Mouse (Mus musculus): ENCODE measurements around the gene Xdh.

Xdh gene

GRCm38 (mm10) chr17:73942268-73942962 is 7.6 kb downstream of the Xdh start:
- in situ Hi-C loops (cut with MboI, MseI): no loop called here

DNA sequence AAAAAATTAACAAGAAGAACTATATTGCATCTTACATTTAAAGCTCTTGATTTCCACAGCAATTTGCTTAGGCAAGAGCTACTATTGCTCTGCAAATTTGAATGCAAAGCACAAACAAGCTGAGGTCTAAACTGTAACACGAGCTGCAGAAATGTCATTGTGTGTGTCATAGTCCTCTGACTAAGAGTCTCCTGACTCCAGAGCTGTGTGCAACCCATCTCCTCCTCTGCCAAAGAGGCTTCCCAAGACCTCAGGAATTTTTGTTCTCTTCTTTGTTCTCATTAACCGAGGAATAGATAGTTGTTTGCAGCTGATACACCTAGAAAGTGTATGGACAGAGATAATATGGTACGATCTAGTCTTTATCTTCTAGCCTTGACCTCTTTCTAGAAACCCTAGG is 8.2 kb downstream of the Xdh start:
- in situ Hi-C loops (cut with MboI, MseI): no loop called here

- in situ Hi-C loops (cut with MboI, MseI): no loop called here
Observed at GRCm38 (mm10) chr17:73937073-73937472, 12.9 kb downstream of the Xdh start.

DNA sequence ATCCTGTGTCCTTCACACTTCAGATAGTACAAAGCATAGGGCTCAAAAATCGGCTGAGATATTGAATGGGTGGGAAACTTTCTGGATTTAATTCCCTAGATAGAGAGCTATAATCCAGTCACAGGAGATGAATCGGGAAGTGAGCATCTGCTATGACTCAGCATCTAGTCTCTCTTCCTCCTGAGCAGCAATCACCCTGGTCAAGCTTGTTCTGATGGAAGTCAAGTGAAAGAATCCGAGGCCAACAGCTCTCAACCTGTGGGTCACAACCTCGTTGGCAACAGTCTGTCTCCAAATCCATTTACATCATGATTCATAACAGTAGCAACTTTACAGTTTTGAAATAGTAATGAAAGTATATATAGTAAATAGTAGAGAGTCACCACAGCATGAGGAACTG is 14.8 kb downstream of the Xdh start:
- in situ Hi-C loops (cut with MboI, MseI): no loop called here

GRCm38 (mm10) chr17:73934281-73934680 is 15.7 kb downstream of the Xdh start:
- in situ Hi-C loops (cut with MboI, MseI): no loop called here

GRCm38 (mm10) chr17:73933616-73934015 is 16.4 kb downstream of the Xdh start:
- in situ Hi-C loops (cut with MboI, MseI): no loop called here

DNA sequence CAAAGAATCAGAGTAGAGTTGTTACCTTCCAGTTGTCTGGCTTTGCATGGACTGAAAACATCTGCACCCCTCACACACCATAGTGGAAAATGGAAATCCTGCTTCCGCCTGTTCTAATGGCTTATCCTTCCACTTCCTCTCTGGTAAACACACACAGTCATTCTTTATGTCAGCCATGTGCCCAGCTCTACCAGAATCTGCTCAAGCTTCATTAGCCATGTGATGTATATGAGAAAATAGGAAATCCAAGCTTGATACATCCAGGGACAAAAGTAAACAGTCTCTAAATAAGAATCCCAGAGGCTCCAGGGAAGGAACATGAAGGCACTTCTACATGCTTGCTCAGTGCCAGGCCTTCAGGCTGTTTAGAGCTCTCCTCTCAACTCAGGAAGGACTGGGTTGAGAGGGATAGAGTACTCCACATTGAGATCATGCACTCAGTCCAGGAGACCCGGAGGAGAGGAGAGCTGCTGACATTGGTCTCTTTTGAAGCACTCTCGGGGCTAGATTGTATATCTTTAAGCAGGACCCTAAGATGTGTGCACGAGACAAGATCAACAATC is 17.4 kb downstream of the Xdh start:
- in situ Hi-C loops (cut with MboI, MseI): no loop called here

GRCm38 (mm10) chr17:73919520-73919919 is 30.5 kb downstream of the Xdh start:
- in situ Hi-C loops (cut with MboI, MseI): loop anchor here (10.0 kb wide), 2 partner anchors 245 to 1875 kb away; no protein-coding TSS in a partner anchor

DNA sequence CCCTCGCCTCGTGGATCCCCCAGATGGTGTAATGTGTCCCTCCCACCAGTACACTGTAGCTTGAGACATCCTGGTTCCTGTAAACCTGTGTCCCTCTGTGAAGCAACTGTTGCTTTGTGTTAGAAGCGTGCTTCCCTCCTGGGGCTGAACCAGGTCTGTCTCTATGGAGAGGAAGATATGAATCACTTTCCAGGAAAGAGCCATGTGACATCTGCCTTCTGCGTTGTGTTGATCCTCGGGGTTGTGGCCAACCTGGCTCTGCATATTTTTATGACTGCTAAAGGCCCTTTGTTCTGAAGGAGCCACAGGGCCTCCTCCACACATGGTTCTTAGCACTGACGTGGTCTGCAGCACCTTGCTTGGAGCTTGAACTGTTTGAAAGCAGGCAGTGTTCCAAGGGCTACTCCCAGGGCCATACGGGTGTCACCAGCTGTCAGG is 31.0 kb downstream of the Xdh start:
- in situ Hi-C loops (cut with MboI, MseI): loop anchor here (10.0 kb wide), 2 partner anchors 246 to 1874 kb away; no protein-coding TSS in a partner anchor

- in situ Hi-C loops (cut with MboI, MseI): loop anchor here (10.0 kb wide), 2 partner anchors 247 to 1873 kb away; no protein-coding TSS in a partner anchor
Observed at GRCm38 (mm10) chr17:73918138-73918537, 31.9 kb downstream of the Xdh start.

DNA sequence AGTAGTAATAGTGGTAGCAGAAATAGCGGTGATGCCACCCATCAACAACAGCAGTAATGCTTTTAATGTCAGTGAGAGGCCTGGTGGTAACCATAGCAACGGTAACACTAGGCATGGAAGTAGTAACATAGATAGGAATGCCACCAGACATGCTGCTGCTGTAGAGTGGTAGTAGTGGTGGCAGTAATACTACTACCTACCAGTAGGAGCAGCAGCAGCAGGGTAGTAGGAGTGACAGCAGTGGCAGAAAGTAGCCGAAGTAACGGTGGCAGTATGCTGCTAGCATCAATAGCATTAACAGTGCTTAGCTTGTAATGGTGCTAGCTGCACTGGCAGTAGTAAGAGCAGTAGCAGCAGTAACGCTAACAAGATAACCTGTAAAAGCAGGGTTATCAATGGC is 32.3 kb downstream of the Xdh start:
- in situ Hi-C loops (cut with MboI, MseI): loop anchor here (10.0 kb wide), 2 partner anchors 247 to 1873 kb away; no protein-coding TSS in a partner anchor

DNA sequence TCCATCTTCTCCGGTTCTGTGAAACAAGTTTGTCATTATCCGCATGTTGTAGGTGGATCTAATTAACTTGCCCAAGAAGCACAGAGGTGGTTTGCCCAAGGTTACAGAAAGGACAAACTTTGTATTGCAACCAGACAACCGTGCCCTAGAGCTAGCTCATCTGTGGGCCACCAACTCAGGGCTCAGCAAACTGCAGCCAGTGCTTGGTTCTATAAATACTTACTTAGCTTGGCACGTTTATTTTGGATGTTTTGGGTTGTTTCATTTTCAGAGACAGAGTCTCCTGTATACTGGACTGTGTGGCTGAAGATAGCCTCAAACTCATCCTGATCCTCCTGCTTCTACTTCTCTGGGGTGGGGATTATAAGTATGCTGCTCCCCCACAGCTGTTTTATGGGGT is 35.3 kb downstream of the Xdh start:
- in situ Hi-C loops (cut with MboI, MseI): loop anchor here (5.0 to 10.0 kb wide), 3 partner anchors 33 to 1870 kb away; no protein-coding TSS in a partner anchor

GRCm38 (mm10) chr17:73906076-73906475 is 43.9 kb downstream of the Xdh start:
- in situ Hi-C loops (cut with MboI, MseI): no loop called here

- in situ Hi-C loops (cut with MboI, MseI): no loop called here
Observed at GRCm38 (mm10) chr17:73905043-73905750, 44.8 kb downstream of the Xdh start.

DNA sequence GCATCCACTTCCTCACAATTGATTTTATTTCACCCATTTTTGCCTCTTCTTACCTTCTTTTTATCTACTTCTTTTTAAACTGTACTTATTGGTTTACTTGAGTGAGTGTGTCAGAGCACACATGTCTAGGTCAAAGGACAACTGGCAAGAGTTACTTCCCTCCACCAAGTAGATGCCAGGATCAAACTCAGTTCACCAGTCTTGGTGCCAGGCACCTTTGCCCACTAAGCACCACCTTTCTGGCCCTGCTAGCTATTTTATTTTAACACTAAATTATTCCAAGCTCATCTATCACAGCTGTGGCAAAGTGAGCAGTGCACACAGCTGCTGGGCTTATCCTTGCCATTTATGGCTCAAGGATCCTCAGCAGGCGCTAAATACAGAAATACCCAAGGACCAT is 46.9 kb downstream of the Xdh start:
- in situ Hi-C loops (cut with MboI, MseI): no loop called here

GRCm38 (mm10) chr17:73902234-73902636 is 47.8 kb downstream of the Xdh start:
- in situ Hi-C loops (cut with MboI, MseI): no loop called here

DNA sequence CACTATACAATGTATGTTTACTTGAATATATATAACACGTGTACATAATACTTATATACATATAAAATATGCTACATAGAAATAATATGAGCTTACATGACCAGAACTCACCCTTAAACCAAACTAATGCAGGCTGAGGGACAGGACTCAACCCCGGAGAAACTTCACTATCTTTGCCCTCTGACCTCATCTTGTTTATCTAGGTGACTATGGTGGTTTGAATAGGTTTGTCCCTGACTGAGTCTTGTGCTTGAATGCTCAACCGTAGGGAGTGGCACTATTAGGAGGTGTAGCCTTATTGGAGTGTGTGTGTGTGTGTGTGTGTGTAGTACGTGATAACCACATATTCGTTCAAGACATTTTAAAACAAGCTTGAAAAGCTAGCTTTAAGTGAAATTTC is 55.6 kb downstream of the Xdh start:
- in situ Hi-C loops (cut with MboI, MseI): loop anchor here (5.0 kb wide), 1 partner anchor 238 kb away; no protein-coding TSS in a partner anchor

GRCm38 (mm10) chr17:73893822-73894221 is 56.2 kb downstream of the Xdh start:
- in situ Hi-C loops (cut with MboI, MseI): loop anchor here (5.0 kb wide), 1 partner anchor 238 kb away; no protein-coding TSS in a partner anchor

- in situ Hi-C loops (cut with MboI, MseI): loop anchor here (5.0 kb wide), 1 partner anchor 239 kb away; no protein-coding TSS in a partner anchor
Observed at GRCm38 (mm10) chr17:73893207-73893606, 56.8 kb downstream of the Xdh start.

GRCm38 (mm10) chr17:73891590-73891989 is 58.4 kb downstream of the Xdh start:
- in situ Hi-C loops (cut with MboI, MseI): loop anchor here (5.0 kb wide), 1 partner anchor 241 kb away; no protein-coding TSS in a partner anchor

GRCm38 (mm10) chr17:73886071-73886785 is 63.8 kb downstream of the Xdh start:
- in situ Hi-C loops (cut with MboI, MseI): no loop called here
